Mouse (Mus musculus) stomach, embryonic 15.5 days (tissue): Measurements from ENCODE around the gene Crat. TPM values are rescaled to one million over a fixed set of nuclear protein-coding genes. Genes with fewer than 3 reads are reported as not detected.
"Not testable (repeated sequence)": the region's sequence is repeated elsewhere in the genome, so short reads cannot be mapped to it uniquely, and the experiment has no call there.

Experiments used
- ATAC-seq: fragments of 200-750 bp; cut with Nextera tagmentation; 2 replicates; pipeline ENCODE4 v1.8.0; 2017; ENCODE audit warnings: low read depth, moderate number of reproducible peaks, moderate TSS enrichment; ENCODE audit not compliant: insufficient read depth, low FRiP score
- H3K27ac ChIP-seq: fragments of 300-500 bp; sonication (generic); 2 replicates; pipeline ENCODE4 v1.5.1; 2015; ENCODE audit warnings: mild to moderate bottlenecking, inconsistent platforms
- H3K27me3 ChIP-seq: fragments of 300-500 bp; sonication (generic); replicated peaks from 2 replicates; pipeline ENCODE4 v1.6.1; 2015; ENCODE audit warnings: inconsistent platforms
- H3K36me3 ChIP-seq: fragments of 300-500 bp; sonication (generic); 2 replicates; pipeline ENCODE4 v1.6.1; 2015; ENCODE audit warnings: inconsistent platforms
- H3K4me1 ChIP-seq: fragments of 300-500 bp; sonication (generic); 2 replicates; pipeline ENCODE4 v1.6.1; 2015; ENCODE audit warnings: inconsistent platforms
- H3K4me2 ChIP-seq: fragments of 300-500 bp; sonication (generic); 2 replicates; pipeline ENCODE4 v1.6.1; 2015; ENCODE audit warnings: mild to moderate bottlenecking, inconsistent platforms
- H3K4me3 ChIP-seq: fragments of 300-500 bp; sonication (generic); replicated peaks from 2 replicates; pipeline ENCODE4 v1.5.1; 2015; ENCODE audit warnings: inconsistent platforms
- H3K9ac ChIP-seq: fragments of 300-500 bp; sonication (generic); 2 replicates; pipeline ENCODE4 v1.6.1; 2015; ENCODE audit warnings: inconsistent platforms
- H3K9me3 ChIP-seq: fragments of 300-500 bp; sonication (generic); 2 replicates; pipeline ENCODE4 v1.6.1; 2016; ENCODE audit warnings: inconsistent platforms
- WGBS: fragments of 180-500 bp; shearing (Covaris S2); methylation state at CpG from one replicate; pipeline ENCODE4 v1.1.7; 2015; 5-methylcytosine and 5-hydroxymethylcytosine counted together
- polyA plus RNA-seq: library from polyadenylated mRNA; unstranded; fragments of >200 nt; fragmentation: Nextera tagmentation; extraction: Ambion mirVana; gene quantifications from 2 replicates; pipeline ENCODE4 v1.2.1, GENCODE M21; 2015

Gene Crat
- polyA plus RNA-seq, 1 experiment from 2014 or later: 22.2 TPM

DNA sequence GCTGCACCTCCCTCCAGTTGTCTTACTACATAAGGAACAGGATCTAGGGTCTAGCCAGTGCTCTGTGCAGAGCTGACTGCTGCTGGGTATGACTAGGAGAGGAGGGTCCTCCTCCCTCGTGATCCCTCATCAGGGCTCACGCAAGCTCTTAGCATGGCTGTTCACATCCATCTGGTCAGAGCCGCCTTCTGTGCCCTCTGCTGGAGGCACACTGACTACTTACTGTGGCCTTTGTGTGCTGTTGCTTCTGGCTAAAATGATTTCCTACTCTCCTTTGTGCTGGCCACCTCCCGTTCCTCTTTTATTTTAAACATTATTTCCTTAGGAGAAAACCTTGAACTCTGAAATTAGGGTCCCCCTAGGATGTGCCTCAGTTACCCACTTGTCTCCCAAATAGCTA lies 21.2 kb upstream of the Crat start:
- H3K36me3 ChIP-seq: peaks cover 33% of the 10 kb centered on the region
- 83% methylated on average over 4 of the region's 4 CpGs for WGBS
- ATAC-seq: no peak

GRCm38 (mm10) chr2:30436156-30436545 lies 20.5 kb upstream of the Crat start:
- H3K4me2 ChIP-seq: no peak overlapping the region

More for the DNA sequence above, 21.2 kb upstream of the Crat start:
- Histone ChIP-seq H3K4me3 (no peak overlapping the region), H3K27me3 (no peaks in the 10 kb centered on the region), H3K27ac (no peak overlapping the region), H3K9ac (no peak overlapping the region), H3K9me3 (no peaks in the 10 kb centered on the region), H3K4me1 (peaks cover 25% of the 10 kb centered on the region), H3K4me2 (no peak overlapping the region)

GRCm38 (mm10) chr2:30435326-30436155 lies 19.9 kb upstream of the Crat start:
- Histone ChIP-seq H3K27me3 (no peaks in the 10 kb centered on the region), H3K4me2 (no peak overlapping the region), H3K4me3 (no peak overlapping the region), H3K9ac (no peak overlapping the region), H3K27ac (no peak overlapping the region), H3K9me3 (no peaks in the 10 kb centered on the region), H3K36me3 (peaks cover 45% of the 10 kb centered on the region), H3K4me1 (peaks cover 15% of the 10 kb centered on the region)
- peak; percentile 48; the same call in 1 of the 2 replicates for ATAC-seq
- 52% methylated on average over 5 of the region's 5 CpGs for WGBS

More at GRCm38 (mm10) chr2:30436156-30436545, 20.5 kb upstream of the Crat start:
- no peaks in the 10 kb centered on the region for H3K9me3 ChIP-seq
- no peak for ATAC-seq
- no peak overlapping the region for H3K27ac ChIP-seq
- no peak overlapping the region for H3K9ac ChIP-seq
- peaks cover 21% of the 10 kb centered on the region for H3K4me1 ChIP-seq
- peaks cover 39% of the 10 kb centered on the region for H3K36me3 ChIP-seq
- H3K27me3 ChIP-seq: no peaks in the 10 kb centered on the region
- WGBS: 71% methylated on average over 5 of the region's 5 CpGs
- no peak overlapping the region for H3K4me3 ChIP-seq

DNA sequence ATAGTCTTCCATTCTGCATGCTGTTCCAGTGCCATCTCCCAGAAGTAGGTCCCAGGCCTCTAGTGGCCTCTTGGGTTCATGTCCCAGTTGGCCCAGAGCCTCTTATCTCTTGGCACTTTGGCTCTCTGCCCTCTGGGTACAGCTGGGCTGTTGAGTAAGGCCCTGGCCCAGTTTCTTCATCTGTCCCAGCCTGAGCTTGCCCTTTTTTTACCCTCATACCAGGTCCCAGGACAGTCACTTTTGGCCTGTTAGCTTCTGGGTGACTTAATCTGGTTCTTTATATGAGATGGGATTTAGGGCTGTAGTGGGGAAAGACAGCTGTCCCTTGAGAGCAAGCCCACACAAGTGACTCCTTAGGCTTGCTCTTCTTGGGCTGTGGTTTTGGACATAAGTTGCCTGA lies 13.5 kb upstream of the Crat start:
- no peaks in the 10 kb centered on the region for H3K9me3 ChIP-seq
- no peak overlapping the region for H3K9ac ChIP-seq
- no peaks in the 10 kb centered on the region for H3K4me1 ChIP-seq
- no peak overlapping the region for H3K27ac ChIP-seq
- H3K4me2 ChIP-seq: no peak overlapping the region
- peaks cover 55% of the 10 kb centered on the region for H3K36me3 ChIP-seq
- ATAC-seq: no peak
- no peak overlapping the region for H3K4me3 ChIP-seq
- no peaks in the 10 kb centered on the region for H3K27me3 ChIP-seq

DNA sequence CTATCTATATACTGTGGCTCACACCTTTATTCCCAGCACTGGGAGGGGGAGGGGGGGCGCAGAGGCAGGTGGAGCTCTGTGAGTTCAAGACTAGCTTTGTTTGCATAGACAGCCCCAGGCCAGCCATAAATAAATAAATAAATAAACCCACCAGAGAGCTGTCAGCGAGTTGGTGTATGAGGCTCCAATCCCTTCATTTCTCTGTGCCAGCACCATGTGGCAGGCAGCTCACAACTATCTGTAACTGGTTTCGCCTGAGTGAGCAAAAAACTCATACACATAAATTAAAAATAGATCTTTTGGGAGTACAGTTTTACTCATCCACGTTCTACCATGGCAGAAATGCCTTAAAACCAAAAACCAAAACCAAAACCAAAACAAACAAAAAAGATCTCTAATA lies 5.8 kb upstream of the Crat start:
- H3K4me1 ChIP-seq: peaks cover 22% of the 10 kb centered on the region
- H3K9me3 ChIP-seq: no peaks in the 10 kb centered on the region
- H3K27ac ChIP-seq: no peak overlapping the region
- ATAC-seq: no peak
- no peak overlapping the region for H3K4me3 ChIP-seq
- no peak overlapping the region for H3K9ac ChIP-seq
- no peaks in the 10 kb centered on the region; the same call in 1 of the 2 replicates for H3K36me3 ChIP-seq
- WGBS: 69% methylated on average over 4 of the region's 4 CpGs
- H3K4me2 ChIP-seq: no peak overlapping the region
- H3K27me3 ChIP-seq: no peaks in the 10 kb centered on the region

DNA sequence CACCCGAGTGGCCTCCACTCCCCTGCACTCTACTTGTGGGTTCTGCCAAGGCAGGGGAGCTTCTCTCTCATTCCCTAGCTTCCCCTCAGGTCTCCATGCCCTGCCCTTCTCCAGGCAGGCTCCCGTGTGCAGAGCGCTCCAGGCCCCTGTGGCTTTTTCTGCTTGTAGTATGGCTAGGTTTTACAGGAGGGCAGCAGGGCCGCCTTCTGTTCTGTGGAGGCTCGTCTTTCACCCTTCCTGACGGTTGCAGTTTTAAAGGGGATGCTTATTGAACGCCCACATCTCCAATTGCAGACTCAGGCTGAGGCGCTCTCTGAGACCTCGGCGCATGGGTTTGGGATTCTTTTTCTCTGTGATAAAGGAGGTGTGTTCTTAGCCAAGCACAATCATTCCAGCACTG lies 3.5 kb upstream of the Crat start:
- no peaks in the 10 kb centered on the region for H3K36me3 ChIP-seq
- H3K27ac ChIP-seq: peak overlapping the region; percentile 49
- peaks cover 27% of the 10 kb centered on the region for H3K4me1 ChIP-seq
- no peak overlapping the region for H3K9ac ChIP-seq
- WGBS: 25% methylated on average over 10 of the region's 10 CpGs
- H3K27me3 ChIP-seq: no peaks in the 10 kb centered on the region
- H3K4me3 ChIP-seq: no peak overlapping the region
- H3K4me2 ChIP-seq: peak overlapping the region; percentile 11; the same call in 1 of the 2 replicates
- no peak for ATAC-seq
- no peaks in the 10 kb centered on the region for H3K9me3 ChIP-seq

- H3K4me1 ChIP-seq: peaks cover 23% of the 10 kb centered on the region
- WGBS: 55% methylated on average over 6 of the region's 6 CpGs
- no peak overlapping the region for H3K9ac ChIP-seq
- no peaks in the 10 kb centered on the region for H3K36me3 ChIP-seq
- no peak for ATAC-seq
- no peak overlapping the region for H3K4me3 ChIP-seq
- no peaks in the 10 kb centered on the region for H3K9me3 ChIP-seq
- H3K27me3 ChIP-seq: no peaks in the 10 kb centered on the region
- no peak overlapping the region for H3K27ac ChIP-seq
- H3K4me2 ChIP-seq: peak overlapping the region; percentile 11; the same call in 1 of the 2 replicates
Observed at GRCm38 (mm10) chr2:30418259-30418658, 2.6 kb upstream of the Crat start.

DNA sequence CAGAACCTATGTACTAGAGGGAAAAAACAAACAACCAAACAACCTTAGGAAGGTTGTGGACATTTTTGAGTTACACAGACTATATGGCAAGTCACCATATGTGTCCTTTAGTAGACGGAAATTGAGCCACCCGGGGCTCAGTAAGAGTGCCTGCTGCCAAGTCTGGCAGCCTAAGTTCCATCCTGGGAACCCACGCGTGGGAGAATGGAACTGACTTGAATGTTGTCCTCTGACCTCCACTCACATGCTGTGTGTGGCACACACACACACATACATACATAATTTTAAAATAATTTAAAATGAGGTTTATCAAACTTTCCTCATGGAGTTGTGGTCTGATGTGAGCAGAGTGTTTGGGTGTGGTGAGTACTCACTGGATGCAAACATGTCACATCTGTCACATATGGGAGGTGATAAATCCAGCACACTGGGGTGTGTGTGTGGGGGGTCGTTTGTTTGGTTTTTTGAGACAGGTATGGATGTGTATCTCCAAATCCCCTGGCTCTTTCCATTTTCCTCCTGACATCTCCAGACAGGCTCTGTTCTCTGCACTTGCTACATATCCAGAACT lies 2.1 kb upstream of the Crat start:
- Histone ChIP-seq H3K9ac (no peak overlapping the region), H3K27ac (no peak overlapping the region), H3K4me2 (peak overlapping the region; percentile 29), H3K27me3 (no peaks in the 10 kb centered on the region), H3K9me3 (no peaks in the 10 kb centered on the region), H3K36me3 (no peaks in the 10 kb centered on the region), H3K4me3 (no peak overlapping the region), H3K4me1 (peaks cover 23% of the 10 kb centered on the region)
- no peak for ATAC-seq
- whole genome bisulfite sequencing: 67% methylated on average over 5 of the region's 5 CpGs

GRCm38 (mm10) chr2:30417154-30417553 lies 1.5 kb upstream of the Crat start:
- not testable (repeated sequence) for H3K36me3 ChIP-seq, H3K27me3 ChIP-seq, ATAC-seq, H3K9ac ChIP-seq, H3K9me3 ChIP-seq, H3K27ac ChIP-seq
- WGBS: 72% methylated on average over 6 of the region's 6 CpGs
- peaks cover 23% of the 10 kb centered on the region for H3K4me1 ChIP-seq
- H3K4me3 ChIP-seq: peak overlapping the region; percentile 96; the same call in 1 of the 2 replicates
- peak overlapping the region; percentile 89 for H3K4me2 ChIP-seq

GRCm38 (mm10) chr2:30416649-30416965 lies 994 bp upstream of the Crat start:
- no peaks in the 10 kb centered on the region for H3K9me3 ChIP-seq
- peak overlapping the region; percentile 98 for H3K27ac ChIP-seq
- H3K9ac ChIP-seq: peak overlapping the region; percentile 76
- H3K36me3 ChIP-seq: no peaks in the 10 kb centered on the region
- peaks cover 23% of the 10 kb centered on the region for H3K4me1 ChIP-seq
- H3K4me3 ChIP-seq: peak overlapping the region; percentile 96
- no peak for ATAC-seq
- no peaks in the 10 kb centered on the region for H3K27me3 ChIP-seq
- WGBS: 0% methylated on average over 7 of the region's 7 CpGs
- peak overlapping the region; percentile 89 for H3K4me2 ChIP-seq

GRCm38 (mm10) chr2:30415936-30416648 lies 479 bp upstream of the Crat start, which contains the start of gene Ptpa:
Gene Ptpa (plus strand): TSS chr2:30416039.
- Histone ChIP-seq H3K4me2 (peak within 1 kb of the TSS; percentile 89), H3K9me3 (no peaks in the 10 kb centered on the region), H3K9ac (peak within 1 kb of the TSS; percentile 76), H3K27me3 (no peaks in the 10 kb centered on the region), H3K4me1 (peaks cover 23% of the 10 kb centered on the region), H3K27ac (peak within 1 kb of the TSS; percentile 98), H3K36me3 (no peaks in the 10 kb centered on the region), H3K4me3 (peak within 1 kb of the TSS; percentile 96)
- under 1% methylated on average over 67 of the region's 67 CpGs for WGBS
- peak; percentile 84 for ATAC-seq

DNA sequence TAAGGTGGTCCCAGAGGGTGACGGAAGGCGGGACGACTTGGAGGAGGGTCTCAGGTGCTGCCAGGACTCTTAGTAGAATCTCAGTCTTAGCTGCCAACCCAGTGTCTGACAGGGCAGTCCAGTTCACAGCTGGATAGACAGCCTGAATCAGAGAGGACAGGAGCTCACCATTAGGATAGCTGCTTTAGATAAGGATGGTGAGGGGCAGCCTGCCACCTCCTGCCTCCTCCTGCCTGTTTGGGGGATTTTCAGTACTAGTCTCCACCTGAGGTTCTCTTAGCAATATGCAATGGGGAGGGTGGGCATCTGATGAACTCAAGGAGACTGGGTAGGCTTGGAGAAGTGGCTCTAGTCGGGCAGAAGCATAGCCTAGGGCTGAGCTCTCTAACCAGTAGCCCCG lies 932 bp downstream of the Crat start:
- Histone ChIP-seq H3K27me3 (no peaks in the 10 kb centered on the region), H3K9ac (0 out of 2 replicates have a peak overlapping the region, but pooled peaks have one; percentile 76), H3K27ac (0 out of 2 replicates have a peak overlapping the region, but pooled peaks have one; percentile 98), H3K9me3 (no peaks in the 10 kb centered on the region), H3K4me2 (peak overlapping the region; percentile 89), H3K4me3 (peak overlapping the region; percentile 96), H3K36me3 (no peaks in the 10 kb centered on the region), H3K4me1 (peaks cover 23% of the 10 kb centered on the region)
- no peak for ATAC-seq
- WGBS: 51% methylated on average over 5 of the region's 5 CpGs
